Mouse (Mus musculus) limb, embryonic 10.5 days (tissue): Measurements from ENCODE around the gene Fibcd1. TPM values are rescaled to one million over a fixed set of nuclear protein-coding genes. Genes with fewer than 3 reads are reported as not detected.

Source experiments
- DNase-seq: peaks from one replicate; pipeline ENCODE4 v3.0.0-alpha.2; 2017; ENCODE audit warnings: low spot score
- H3K27ac ChIP-seq: fragments of 300-500 bp; sonication (generic); 2 replicates; pipeline ENCODE4 v1.5.1; 2016; ENCODE audit warnings: mild to moderate bottlenecking
- H3K27me3 ChIP-seq: fragments of 300-500 bp; sonication (generic); 2 replicates; pipeline ENCODE4 v1.6.1; 2016; ENCODE audit warnings: low read depth, mild to moderate bottlenecking; ENCODE audit not compliant: poor library complexity, severe bottlenecking
- H3K36me3 ChIP-seq: fragments of 300-500 bp; sonication (generic); 2 replicates; pipeline ENCODE4 v1.6.1; 2016; ENCODE audit warnings: mild to moderate bottlenecking, moderate library complexity
- H3K4me1 ChIP-seq: fragments of 300-500 bp; sonication (generic); 2 replicates; pipeline ENCODE4 v1.6.1; 2016
- H3K4me3 ChIP-seq: fragments of 300-500 bp; sonication (generic); 2 replicates; pipeline ENCODE4 v1.5.1; 2016; ENCODE audit warnings: mild to moderate bottlenecking, moderate library complexity
- H3K9me3 ChIP-seq: fragments of 300-500 bp; sonication (generic); replicated peaks from 2 replicates; pipeline ENCODE4 v1.6.1; 2016; ENCODE audit warnings: mild to moderate bottlenecking
- WGBS: fragments of 180-500 bp; shearing (Covaris S2); methylation state at CpG from one replicate; pipeline ENCODE4 v1.1.7; 2016; 5-methylcytosine and 5-hydroxymethylcytosine counted together
- polyA plus RNA-seq: library from polyadenylated mRNA; unstranded; fragments of >200 nt; fragmentation: Nextera tagmentation; extraction: Ambion mirVana; gene quantifications from 2 replicates; pipeline ENCODE4 v1.2.1, GENCODE M21; 2016

Gene Fibcd1
- polyA plus RNA-seq, 1 experiment from 2014 or later: 0.13 TPM

DNA sequence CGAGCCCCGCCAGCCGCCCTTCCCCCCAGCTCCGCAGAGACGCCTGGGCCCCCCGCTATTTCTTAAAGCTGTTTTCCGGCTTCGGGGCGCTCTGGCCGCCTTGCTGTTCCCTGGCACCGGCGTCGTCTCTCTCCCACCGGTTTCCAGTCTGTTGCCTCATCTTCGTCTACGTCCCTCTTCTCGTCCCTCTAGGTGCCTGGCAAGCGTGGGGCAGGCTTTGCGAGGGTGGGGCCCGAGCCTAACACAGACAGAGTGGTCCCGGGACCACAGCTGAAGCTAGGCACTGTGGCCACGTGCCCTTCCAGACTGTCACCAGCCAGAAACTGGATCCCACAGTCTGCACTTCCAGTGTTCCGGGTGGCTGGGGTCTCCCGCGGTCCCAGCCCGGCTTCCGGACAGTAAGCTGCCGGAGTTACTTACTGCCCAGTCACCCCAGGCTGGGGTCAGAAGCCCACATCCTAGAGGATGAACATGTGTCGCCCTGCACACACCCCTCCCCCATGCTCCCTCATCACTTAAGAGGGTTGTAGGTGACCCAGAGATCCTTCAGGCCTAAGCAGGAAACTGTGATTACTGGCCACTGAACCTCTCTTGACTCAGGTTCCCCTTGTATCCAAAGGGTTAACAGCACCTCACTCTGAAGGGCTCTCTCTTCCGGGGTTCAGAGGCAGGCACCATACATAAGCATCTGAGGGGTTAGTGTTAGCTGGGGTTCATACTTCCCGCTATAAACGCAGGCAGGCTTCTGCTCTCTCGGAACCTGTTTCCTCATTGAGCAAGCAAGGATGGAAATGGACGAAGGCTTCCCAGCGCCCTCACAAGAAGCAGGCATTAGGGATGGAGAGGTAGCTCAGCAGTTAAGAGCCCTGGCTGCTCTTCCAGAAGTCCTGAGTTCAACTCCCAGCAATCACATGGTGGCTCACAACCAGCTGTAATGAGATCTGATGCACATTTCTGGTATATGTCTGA, 1.2 kb upstream of the Fibcd1 start:
- peak; percentile 56 for DNase-seq
- H3K27ac ChIP-seq: peak overlapping the region; percentile 74
- H3K9me3 ChIP-seq: no peaks in the 10 kb centered on the region
- peak overlapping the region; percentile 68 for H3K4me3 ChIP-seq
- H3K36me3 ChIP-seq: no peaks in the 10 kb centered on the region
- WGBS: 3% methylated on average over 35 of the region's 35 CpGs
- H3K4me1 ChIP-seq: peaks cover 47% of the 10 kb centered on the region
- H3K27me3 ChIP-seq: peaks cover 60% of the 10 kb centered on the region

DNA sequence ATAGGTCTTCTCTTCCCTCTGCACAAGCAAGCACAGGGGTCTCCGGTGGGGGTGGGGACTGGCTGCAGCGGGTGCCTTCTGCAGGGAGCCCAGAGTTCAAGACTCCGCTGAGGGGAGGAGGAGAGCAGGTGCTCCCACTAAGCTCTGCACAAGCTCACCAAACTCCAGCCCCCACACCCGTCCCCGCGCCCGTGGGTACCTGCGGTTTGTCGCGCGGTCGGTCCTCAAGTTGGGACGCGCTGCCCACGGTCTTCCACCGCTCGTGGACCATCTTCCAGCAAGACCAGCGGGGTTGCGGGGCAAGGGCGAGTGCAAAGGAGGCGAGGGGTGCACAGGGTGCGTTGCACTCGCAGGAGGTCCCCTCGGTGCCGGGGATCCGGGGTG, 301 bp downstream of the Fibcd1 start:
- Histone ChIP-seq H3K36me3 (no peaks in the 10 kb centered on the region), H3K4me1 (peaks cover 39% of the 10 kb centered on the region), H3K27me3 (peaks cover 75% of the 10 kb centered on the region), H3K27ac (peak overlapping the region; percentile 74; the same call in 1 of the 2 replicates), H3K4me3 (peak overlapping the region; percentile 68), H3K9me3 (no peaks in the 10 kb centered on the region)
- peak; percentile 54 for DNase-seq
- 2% methylated on average over 26 of the region's 26 CpGs for WGBS

- WGBS: 2% methylated on average over 10 of the region's 10 CpGs
- DNase-seq: no peak
- Histone ChIP-seq H3K9me3 (no peaks in the 10 kb centered on the region), H3K36me3 (no peaks in the 10 kb centered on the region), H3K4me3 (0 out of 2 replicates have a peak overlapping the region, but pooled peaks have one; percentile 68), H3K27ac (no peak overlapping the region), H3K27me3 (peaks cover 83% of the 10 kb centered on the region), H3K4me1 (peaks cover 35% of the 10 kb centered on the region)
These were observed 1.1 kb downstream of the Fibcd1 start for GRCm38 (mm10) chr2:31844729-31845136.

GRCm38 (mm10) chr2:31838868-31839267, 6.9 kb downstream of the Fibcd1 start:
- Histone ChIP-seq H3K27ac (no peak overlapping the region), H3K4me3 (no peak overlapping the region), H3K4me1 (peaks cover 24% of the 10 kb centered on the region), H3K36me3 (no peaks in the 10 kb centered on the region), H3K9me3 (no peaks in the 10 kb centered on the region), H3K27me3 (peaks cover 66% of the 10 kb centered on the region)
- 50% methylated on average over 1 of the region's 1 CpGs for whole genome bisulfite sequencing
- DNase-seq: no peak

DNA sequence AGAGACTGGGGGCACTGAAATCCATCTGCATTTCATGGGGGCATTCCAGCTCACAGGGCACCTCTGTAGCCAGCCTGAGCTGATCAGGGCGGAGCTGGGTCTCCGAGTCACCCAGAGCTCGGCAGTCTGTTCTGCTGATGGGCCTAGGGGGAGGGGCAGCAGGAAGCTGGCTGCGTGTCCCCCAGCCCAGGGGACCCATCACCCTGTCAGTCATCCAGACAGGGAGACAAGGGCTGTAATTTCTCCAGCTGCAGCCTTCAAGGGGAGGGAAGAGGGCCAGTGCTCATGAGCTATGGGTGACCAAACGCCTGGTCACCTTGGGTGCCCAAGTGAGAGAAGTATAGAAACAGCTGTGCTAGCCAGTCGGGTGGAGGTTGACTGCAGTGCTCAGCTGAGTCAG, 8.8 kb downstream of the Fibcd1 start:
- DNase-seq: no peak
- Histone ChIP-seq H3K27me3 (peaks cover 51% of the 10 kb centered on the region), H3K27ac (no peak overlapping the region), H3K4me3 (no peak overlapping the region), H3K4me1 (peaks cover 24% of the 10 kb centered on the region), H3K36me3 (no peaks in the 10 kb centered on the region), H3K9me3 (no peaks in the 10 kb centered on the region)
- 28% methylated on average over 6 of the region's 6 CpGs for WGBS

- Histone ChIP-seq H3K4me1 (peaks cover 24% of the 10 kb centered on the region), H3K27me3 (peaks cover 42% of the 10 kb centered on the region), H3K9me3 (no peaks in the 10 kb centered on the region), H3K4me3 (no peak overlapping the region), H3K36me3 (no peaks in the 10 kb centered on the region), H3K27ac (0 out of 2 replicates have a peak overlapping the region, but pooled peaks have one; percentile 4)
- 75% methylated on average over 10 of the region's 10 CpGs for WGBS
- DNase-seq: no peak
These were observed 9.7 kb downstream of the Fibcd1 start for GRCm38 (mm10) chr2:31836091-31836490.

DNA sequence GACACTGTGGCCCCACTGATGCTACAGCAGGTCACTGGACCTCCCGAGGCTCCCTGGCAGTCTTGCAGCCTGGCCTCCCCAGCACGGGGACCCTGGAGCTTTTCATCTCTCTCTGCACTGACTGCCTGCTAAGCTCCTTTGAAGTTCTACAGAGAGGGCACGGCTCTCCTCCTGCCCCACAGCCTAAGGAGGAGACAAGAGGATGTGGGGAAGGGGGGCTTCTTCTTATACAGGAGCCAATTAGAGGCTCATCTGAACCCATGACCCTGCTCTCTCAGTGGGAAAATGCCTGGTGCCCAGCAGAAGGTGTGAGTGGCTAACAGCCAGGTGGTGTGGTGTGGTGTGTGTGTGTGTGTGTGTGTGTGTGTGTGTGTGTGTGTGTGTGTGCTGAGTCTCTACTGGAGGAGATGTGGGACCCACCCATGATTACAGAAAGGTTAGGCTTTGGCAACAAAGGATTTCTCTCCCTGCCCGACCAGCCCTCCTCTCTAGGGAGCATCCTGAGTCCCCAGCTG, 17.4 kb downstream of the Fibcd1 start:
- Histone ChIP-seq H3K27ac (peak overlapping the region; percentile 50; the same call in 1 of the 2 replicates), H3K36me3 (no peaks in the 10 kb centered on the region), H3K27me3 (peaks cover 31% of the 10 kb centered on the region), H3K9me3 (no peaks in the 10 kb centered on the region), H3K4me1 (peaks cover 27% of the 10 kb centered on the region), H3K4me3 (no peak overlapping the region)
- DNase-seq: no peak
- 7% methylated on average over 4 of the region's 4 CpGs for WGBS

DNA sequence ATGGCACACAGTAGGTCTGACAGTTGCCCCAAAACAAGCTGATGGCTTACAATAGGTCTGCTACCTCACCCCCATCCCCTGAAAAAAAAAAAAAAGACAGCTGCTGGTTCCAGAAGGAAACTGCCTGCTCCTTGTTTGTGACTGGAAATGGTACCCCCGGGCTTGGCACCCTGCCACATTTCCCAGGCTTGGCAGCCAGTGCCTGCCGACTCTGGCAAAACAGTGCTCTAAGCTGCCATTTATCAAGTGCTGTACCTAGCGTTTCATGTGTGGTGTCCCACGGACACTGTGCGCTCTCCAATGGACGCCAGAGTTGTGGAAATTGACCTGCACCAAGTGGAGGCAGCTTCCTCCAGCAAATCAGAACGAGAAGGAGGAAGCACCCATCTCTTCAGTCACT, 17.9 kb downstream of the Fibcd1 start:
- 66% methylated on average over 7 of the region's 7 CpGs for WGBS
- H3K27ac ChIP-seq: no peak overlapping the region; the same call in 1 of the 2 replicates

DNA sequence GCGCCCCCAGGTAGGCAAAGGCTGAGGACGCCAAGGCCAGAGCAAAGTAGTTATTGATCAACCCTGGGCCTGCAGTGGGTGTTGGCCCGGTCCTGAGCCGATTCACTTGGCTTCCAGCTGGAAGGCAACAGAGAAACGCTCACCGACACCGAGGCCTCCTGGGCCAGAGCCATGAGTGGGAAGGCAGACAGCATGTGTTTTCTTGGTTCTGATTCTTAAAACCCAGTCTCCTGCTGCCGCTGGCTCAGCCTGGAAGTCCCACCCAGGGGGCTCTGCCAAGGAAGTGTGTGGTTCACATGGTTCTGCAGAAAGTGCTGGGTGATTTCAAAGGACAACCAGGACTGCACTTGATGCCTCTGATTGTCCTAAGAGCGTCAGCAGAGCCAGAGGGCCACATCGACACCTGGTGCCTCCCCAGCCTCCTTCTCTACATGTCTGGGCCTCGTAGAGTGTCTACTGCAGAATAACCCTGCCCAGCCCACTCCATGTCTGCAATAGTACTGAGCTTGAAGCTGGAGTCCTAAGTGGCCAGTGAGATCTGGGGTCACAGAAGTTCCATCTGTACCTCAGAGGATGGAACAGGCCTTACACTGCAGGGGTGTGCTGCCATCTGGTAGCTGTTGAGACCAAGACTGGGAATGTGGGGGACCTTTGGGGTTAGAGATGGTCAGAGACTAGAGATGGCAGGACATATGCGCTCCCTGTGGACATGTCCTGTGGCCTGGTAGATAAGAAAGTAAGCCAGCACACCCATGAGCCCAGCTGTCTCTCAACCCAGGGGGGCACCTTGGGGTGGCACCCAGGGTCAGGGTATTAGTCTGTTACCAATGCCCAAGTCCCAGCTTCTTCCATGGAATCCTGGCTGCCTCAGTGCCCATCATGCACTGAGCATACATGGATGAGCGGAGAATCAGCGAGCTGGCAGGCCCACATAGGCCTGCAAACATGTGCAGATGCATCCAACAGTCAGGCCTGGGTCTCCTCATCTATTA, 19.4 kb downstream of the Fibcd1 start:
- Histone ChIP-seq H3K9me3 (no peaks in the 10 kb centered on the region), H3K36me3 (no peaks in the 10 kb centered on the region), H3K4me3 (no peak overlapping the region), H3K4me1 (peaks cover 40% of the 10 kb centered on the region), H3K27me3 (peaks cover 50% of the 10 kb centered on the region), H3K27ac (no peak overlapping the region)
- DNase-seq: no peak
- 86% methylated on average over 14 of the region's 14 CpGs for WGBS

More for the DNA sequence above, 17.9 kb downstream of the Fibcd1 start:
- peaks cover 35% of the 10 kb centered on the region for H3K27me3 ChIP-seq
- H3K9me3 ChIP-seq: no peaks in the 10 kb centered on the region
- peaks cover 32% of the 10 kb centered on the region for H3K4me1 ChIP-seq
- no peaks in the 10 kb centered on the region for H3K36me3 ChIP-seq
- no peak for DNase-seq
- H3K4me3 ChIP-seq: no peak overlapping the region

GRCm38 (mm10) chr2:31825469-31825911, 20.3 kb downstream of the Fibcd1 start:
- H3K4me3 ChIP-seq: no peak overlapping the region
- WGBS: 92% methylated on average over 16 of the region's 16 CpGs
- H3K36me3 ChIP-seq: no peaks in the 10 kb centered on the region
- no peaks in the 10 kb centered on the region for H3K9me3 ChIP-seq
- no peak overlapping the region for H3K27ac ChIP-seq
- peaks cover 55% of the 10 kb centered on the region for H3K27me3 ChIP-seq
- H3K4me1 ChIP-seq: peaks cover 38% of the 10 kb centered on the region
- no peak for DNase-seq

DNA sequence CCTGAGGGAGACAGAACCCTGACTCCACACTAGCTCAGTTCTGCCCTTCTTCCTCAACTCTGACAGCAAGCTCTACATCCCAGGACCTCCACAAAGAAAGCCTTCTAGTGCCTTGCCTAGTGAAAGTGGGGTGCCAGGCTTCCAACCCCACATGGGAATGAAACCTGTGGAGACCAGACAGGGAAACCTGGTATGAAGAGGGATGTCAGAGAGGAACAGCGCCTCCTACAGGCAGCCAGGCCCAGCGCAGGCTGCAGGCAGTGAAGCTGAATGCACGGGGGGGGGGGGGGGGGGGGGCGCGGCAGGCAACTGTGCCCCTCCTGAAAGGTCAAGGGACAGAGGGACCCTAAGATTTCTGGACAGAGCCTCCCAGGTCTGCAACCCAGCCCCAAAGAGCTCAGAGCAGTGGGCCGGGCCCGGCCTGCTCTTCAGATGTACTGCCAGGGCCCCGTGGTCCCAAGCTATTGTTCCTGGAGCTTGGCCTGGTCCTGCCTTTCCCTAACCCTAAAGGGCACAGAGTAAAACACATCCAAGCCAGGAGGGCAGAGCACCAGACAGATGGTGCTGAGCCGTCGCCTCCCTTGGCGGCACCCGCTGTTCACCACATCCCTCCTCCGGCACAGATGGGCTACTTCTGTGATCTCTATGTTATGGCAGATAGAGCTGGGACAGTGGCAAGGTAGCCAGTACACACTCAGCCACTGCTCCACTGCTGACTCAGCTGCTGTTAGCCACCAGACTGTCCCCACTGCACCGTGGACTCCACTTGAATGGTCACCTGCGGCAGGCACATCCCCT, 21.7 kb downstream of the Fibcd1 start:
- Histone ChIP-seq H3K4me3 (no peak overlapping the region), H3K27ac (no peak overlapping the region), H3K4me1 (peaks cover 33% of the 10 kb centered on the region), H3K27me3 (peaks cover 51% of the 10 kb centered on the region), H3K9me3 (no peaks in the 10 kb centered on the region), H3K36me3 (no peaks in the 10 kb centered on the region)
- DNase-seq: peak; percentile 65
- 75% methylated on average over 12 of the region's 15 CpGs for WGBS
